Mouse (Mus musculus): ENCODE measurements around the gene Ap2s1. TPM values are rescaled to one million over a fixed set of nuclear protein-coding genes. Genes with fewer than 3 reads are reported as not detected.

The Ap2s1 gene
- polyA plus RNA-seq, 1 experiment, result 88.3 TPM

DNA sequence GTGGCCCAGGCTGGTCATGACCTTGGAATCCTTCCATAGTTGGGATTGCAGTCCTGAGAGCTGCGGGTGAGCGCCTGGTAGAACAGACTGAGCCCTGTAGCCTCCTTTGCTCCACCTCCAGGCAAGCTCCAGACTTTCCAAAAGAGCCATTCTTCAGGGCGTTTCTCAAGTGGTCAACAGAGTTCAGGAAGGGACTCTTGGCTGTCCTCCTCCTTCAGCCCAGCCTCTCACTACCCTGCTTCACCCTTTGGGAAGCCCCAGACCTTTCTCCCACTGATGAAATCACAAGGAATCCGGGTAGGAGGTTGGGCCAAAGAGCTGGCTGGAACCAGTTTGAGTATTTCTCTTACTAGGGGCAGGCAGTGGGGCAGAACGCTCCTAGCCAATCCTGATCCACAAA lies 41.9 kb downstream of the Ap2s1 start:
- peak overlapping the region; percentile 58 for H3K27ac ChIP-seq (ENCODE audit: insufficient read depth, low read length)
- no peaks in the 10 kb centered on the region for H3K36me3 ChIP-seq (ENCODE audit: control insufficient read depth, insufficient read depth, low read length, poor library complexity, severe bottlenecking)
- no peaks in the 10 kb centered on the region for H3K9me3 ChIP-seq (replicated peaks; ENCODE audit: control insufficient read depth, insufficient read depth, low read length, poor library complexity, severe bottlenecking)
- peak overlapping the region; percentile 3; the same call in 1 of the 2 replicates for H3K4me3 ChIP-seq (ENCODE audit: low read depth, low read length)
- H3K4me1 ChIP-seq (ENCODE audit: control insufficient read depth, insufficient read depth, low read length), result peaks cover 4% of the 10 kb centered on the region
- no peaks in the 10 kb centered on the region for H3K27me3 ChIP-seq (ENCODE audit: control insufficient read depth, insufficient read depth, low read length, poor library complexity, severe bottlenecking)
- TF ChIP-seq POLR2A (IDR thresholded peaks at IDR 0.05; ENCODE audit: insufficient read depth, low read length) (no peak), CTCF (IDR thresholded peaks at IDR 0.05; ENCODE audit: low read depth, low read length) (no peak), EP300 (IDR thresholded peaks at IDR 0.05; ENCODE audit: insufficient read depth, low read depth, low read length) (no peak)
- H3K9ac ChIP-seq (ENCODE audit: low read depth, poor library complexity, severe bottlenecking), result no peak overlapping the region

- peak within 1 kb of the TSS; percentile 94 for H3K9ac ChIP-seq (ENCODE audit: low read depth, poor library complexity, severe bottlenecking)
- H3K27me3 ChIP-seq (ENCODE audit: control insufficient read depth, insufficient read depth, low read length, poor library complexity, severe bottlenecking), result no peaks in the 10 kb centered on the region
- peaks cover 6% of the 10 kb centered on the region for H3K36me3 ChIP-seq (ENCODE audit: control insufficient read depth, insufficient read depth, low read length, poor library complexity, severe bottlenecking)
- H3K9me3 ChIP-seq (replicated peaks; ENCODE audit: control insufficient read depth, insufficient read depth, low read length, poor library complexity, severe bottlenecking), result no peaks in the 10 kb centered on the region
- H3K4me3 ChIP-seq (ENCODE audit: low read depth, low read length), result peak within 1 kb of the TSS; percentile 99
- H3K4me1 ChIP-seq (ENCODE audit: control insufficient read depth, insufficient read depth, low read length), result peaks cover 6% of the 10 kb centered on the region
- peak; percentile 73; the same call in 1 of the 2 replicates for TF ChIP-seq EP300 (IDR thresholded peaks at IDR 0.05; ENCODE audit: insufficient read depth, low read depth, low read length)
- peak; percentile 97 for TF ChIP-seq POLR2A (IDR thresholded peaks at IDR 0.05; ENCODE audit: insufficient read depth, low read length)
- TF ChIP-seq CTCF (IDR thresholded peaks at IDR 0.05; ENCODE audit: low read depth, low read length), result no peak
- H3K27ac ChIP-seq (ENCODE audit: insufficient read depth, low read length), result peak within 1 kb of the TSS; percentile 58
These were observed 42.8 kb downstream of the Ap2s1 start, which contains the start of gene Slc1a5 for GRCm38 (mm10) chr7:16780825-16781554. TSS of gene Slc1a5 (plus strand) at chr7:16781340.

- peaks cover 11% of the 10 kb centered on the region for H3K36me3 ChIP-seq (ENCODE audit: control insufficient read depth, insufficient read depth, low read length, poor library complexity, severe bottlenecking)
- TF ChIP-seq CTCF (IDR thresholded peaks at IDR 0.05; ENCODE audit: low read depth, low read length), result no peak
- no peak for TF ChIP-seq EP300 (IDR thresholded peaks at IDR 0.05; ENCODE audit: insufficient read depth, low read depth, low read length)
- TF ChIP-seq POLR2A (IDR thresholded peaks at IDR 0.05; ENCODE audit: insufficient read depth, low read length), result no peak
- peak overlapping the region; percentile 94 for H3K9ac ChIP-seq (ENCODE audit: low read depth, poor library complexity, severe bottlenecking)
- peak overlapping the region; percentile 99 for H3K4me3 ChIP-seq (ENCODE audit: low read depth, low read length)
- peaks cover 6% of the 10 kb centered on the region for H3K4me1 ChIP-seq (ENCODE audit: control insufficient read depth, insufficient read depth, low read length)
- H3K9me3 ChIP-seq (replicated peaks; ENCODE audit: control insufficient read depth, insufficient read depth, low read length, poor library complexity, severe bottlenecking), result no peaks in the 10 kb centered on the region
- peak overlapping the region; percentile 40 for H3K27ac ChIP-seq (ENCODE audit: insufficient read depth, low read length)
- no peaks in the 10 kb centered on the region for H3K27me3 ChIP-seq (ENCODE audit: control insufficient read depth, insufficient read depth, low read length, poor library complexity, severe bottlenecking)
These were observed 43.3 kb downstream of the Ap2s1 start for GRCm38 (mm10) chr7:16781555-16781815.

DNA sequence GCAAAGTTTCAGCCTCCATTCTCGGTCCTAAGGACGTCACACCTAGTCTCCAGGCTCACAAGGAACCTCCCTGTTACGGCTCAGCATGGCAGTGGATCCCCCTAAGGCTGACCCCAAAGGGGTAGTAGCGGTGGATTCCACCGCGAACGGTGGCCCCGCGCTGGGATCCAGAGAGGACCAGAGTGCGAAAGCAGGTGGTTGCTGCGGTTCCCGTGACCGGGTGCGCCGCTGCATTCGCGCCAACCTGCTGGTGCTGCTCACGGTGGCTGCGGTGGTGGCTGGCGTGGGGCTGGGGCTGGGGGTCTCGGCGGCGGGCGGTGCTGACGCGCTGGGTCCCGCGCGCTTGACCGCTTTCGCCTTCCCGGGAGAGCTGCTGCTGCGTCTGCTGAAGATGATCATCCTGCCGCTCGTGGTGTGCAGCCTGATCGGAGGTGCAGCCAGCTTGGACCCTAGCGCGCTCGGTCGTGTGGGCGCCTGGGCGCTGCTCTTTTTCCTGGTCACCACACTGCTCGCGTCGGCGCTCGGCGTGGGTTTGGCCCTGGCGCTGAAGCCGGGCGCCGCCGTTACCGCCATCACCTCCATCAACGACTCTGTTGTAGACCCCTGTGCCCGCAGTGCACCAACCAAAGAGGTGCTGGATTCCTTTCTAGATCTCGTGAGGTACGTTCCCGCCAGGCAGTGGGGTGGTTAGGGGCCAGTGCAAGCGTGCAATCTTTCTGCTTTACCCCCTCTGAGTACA lies 43.8 kb downstream of the Ap2s1 start:
- Histone ChIP-seq H3K4me3 (ENCODE audit: low read depth, low read length) (peak overlapping the region; percentile 99), H3K36me3 (ENCODE audit: control insufficient read depth, insufficient read depth, low read length, poor library complexity, severe bottlenecking) (peaks cover 15% of the 10 kb centered on the region), H3K9me3 (replicated peaks; ENCODE audit: control insufficient read depth, insufficient read depth, low read length, poor library complexity, severe bottlenecking) (no peaks in the 10 kb centered on the region), H3K27ac (ENCODE audit: insufficient read depth, low read length) (peak overlapping the region; percentile 40), H3K4me1 (ENCODE audit: control insufficient read depth, insufficient read depth, low read length) (peaks cover 6% of the 10 kb centered on the region), H3K9ac (ENCODE audit: low read depth, poor library complexity, severe bottlenecking) (peak overlapping the region; percentile 94), H3K27me3 (ENCODE audit: control insufficient read depth, insufficient read depth, low read length, poor library complexity, severe bottlenecking) (no peaks in the 10 kb centered on the region)
- TF ChIP-seq EP300 (IDR thresholded peaks at IDR 0.05; ENCODE audit: insufficient read depth, low read depth, low read length) (no peak), CTCF (IDR thresholded peaks at IDR 0.05; ENCODE audit: low read depth, low read length) (no peak)

GRCm38 (mm10) chr7:16782555-16783125 lies 44.4 kb downstream of the Ap2s1 start:
- 0 out of 2 replicates have a peak overlapping the region, but pooled peaks have one; percentile 7 for H3K27ac ChIP-seq (ENCODE audit: insufficient read depth, low read length)

More at GRCm38 (mm10) chr7:16782555-16783125, 44.4 kb downstream of the Ap2s1 start:
- Histone ChIP-seq H3K4me1 (ENCODE audit: control insufficient read depth, insufficient read depth, low read length) (peaks cover 6% of the 10 kb centered on the region), H3K27me3 (ENCODE audit: control insufficient read depth, insufficient read depth, low read length, poor library complexity, severe bottlenecking) (no peaks in the 10 kb centered on the region), H3K9me3 (replicated peaks; ENCODE audit: control insufficient read depth, insufficient read depth, low read length, poor library complexity, severe bottlenecking) (no peaks in the 10 kb centered on the region), H3K36me3 (ENCODE audit: control insufficient read depth, insufficient read depth, low read length, poor library complexity, severe bottlenecking) (peaks cover 15% of the 10 kb centered on the region), H3K9ac (ENCODE audit: low read depth, poor library complexity, severe bottlenecking) (peak overlapping the region; percentile 94), H3K4me3 (ENCODE audit: low read depth, low read length) (peak overlapping the region; percentile 99)
- no peak for TF ChIP-seq CTCF (IDR thresholded peaks at IDR 0.05; ENCODE audit: low read depth, low read length)
- TF ChIP-seq POLR2A (IDR thresholded peaks at IDR 0.05; ENCODE audit: insufficient read depth, low read length), result no peak
- TF ChIP-seq EP300 (IDR thresholded peaks at IDR 0.05; ENCODE audit: insufficient read depth, low read depth, low read length), result no peak
